Mouse (Mus musculus): ENCODE data around the gene Gm44579. TPM values are rescaled to one million over a fixed set of nuclear protein-coding genes. Genes with fewer than 3 reads are reported as not detected.

The Gm44579 gene
- polyA plus RNA-seq, 1 experiment from 2014 or later = not detected

GRCm38 (mm10) chr15:98167645-98168621 is 52.8 kb downstream of the Gm44579 start:
- peak; percentile 75 for ATAC-seq (ENCODE audit: insufficient number of reproducible peaks, low FRiP score)
- Histone ChIP-seq H3K27me3 (replicated peaks) (peaks cover 80% of the 10 kb centered on the region), H3K4me2 (peak overlapping the region; percentile 93), H3K36me3 (no peaks in the 10 kb centered on the region), H3K4me3 (peak overlapping the region; percentile 61), H3K9ac (peak overlapping the region; percentile 63), H3K27ac (ENCODE audit: poor library complexity, severe bottlenecking) (no peak overlapping the region), H3K4me1 (replicated peaks) (peaks cover 19% of the 10 kb centered on the region), H3K9me3 (replicated peaks) (no peaks in the 10 kb centered on the region)
- WGBS = 1% methylated on average over 69 of the region's 69 CpGs

GRCm38 (mm10) chr15:98166963-98167644 is 53.7 kb downstream of the Gm44579 start, which contains the start of gene Ccdc184:
Gene Ccdc184, plus strand, starts transcription at chr15:98167158.
- Histone ChIP-seq H3K4me2 (peak within 1 kb of the TSS; percentile 93), H3K9me3 (replicated peaks) (no peaks in the 10 kb centered on the region), H3K27me3 (replicated peaks) (peaks cover 72% of the 10 kb centered on the region), H3K36me3 (no peaks in the 10 kb centered on the region), H3K4me1 (replicated peaks) (peaks cover 26% of the 10 kb centered on the region), H3K4me3 (peak within 1 kb of the TSS; percentile 61), H3K27ac (ENCODE audit: poor library complexity, severe bottlenecking) (no peak within 1 kb of the TSS), H3K9ac (peak within 1 kb of the TSS; percentile 63)
- 4% methylated on average over 18 of the region's 18 CpGs for WGBS
- ATAC-seq (ENCODE audit: insufficient number of reproducible peaks, low FRiP score) = peak; percentile 9; the same call in 1 of the 2 replicates

- WGBS = 71% methylated on average over 5 of the region's 5 CpGs
- Histone ChIP-seq H3K4me1 (replicated peaks) (peaks cover 26% of the 10 kb centered on the region), H3K27ac (ENCODE audit: poor library complexity, severe bottlenecking) (no peak within 1 kb of the TSS), H3K27me3 (replicated peaks) (peaks cover 57% of the 10 kb centered on the region), H3K9ac (no peak within 1 kb of the TSS), H3K36me3 (no peaks in the 10 kb centered on the region), H3K4me3 (no peak within 1 kb of the TSS), H3K9me3 (replicated peaks) (no peaks in the 10 kb centered on the region), H3K4me2 (no peak within 1 kb of the TSS)
- ATAC-seq (ENCODE audit: insufficient number of reproducible peaks, low FRiP score) = no peak
Measured at GRCm38 (mm10) chr15:98165525-98165924, 55.3 kb downstream of the Gm44579 start, which contains the start of gene Asb8. Gene Asb8, minus strand, starts transcription at chr15:98165625.

GRCm38 (mm10) chr15:98162561-98162960 is 58.2 kb downstream of the Gm44579 start:
- H3K9ac ChIP-seq = no peak overlapping the region
- H3K4me2 ChIP-seq = no peak overlapping the region
- H3K4me1 ChIP-seq (replicated peaks) = peaks cover 16% of the 10 kb centered on the region
- no peak for ATAC-seq (ENCODE audit: insufficient number of reproducible peaks, low FRiP score)
- 40% methylated on average over 4 of the region's 4 CpGs for WGBS
- no peak overlapping the region for H3K4me3 ChIP-seq
- peaks cover 27% of the 10 kb centered on the region for H3K27me3 ChIP-seq (replicated peaks)
- no peaks in the 10 kb centered on the region for H3K36me3 ChIP-seq
- peak overlapping the region; percentile 51 for H3K27ac ChIP-seq (ENCODE audit: poor library complexity, severe bottlenecking)
- no peaks in the 10 kb centered on the region for H3K9me3 ChIP-seq (replicated peaks)

DNA sequence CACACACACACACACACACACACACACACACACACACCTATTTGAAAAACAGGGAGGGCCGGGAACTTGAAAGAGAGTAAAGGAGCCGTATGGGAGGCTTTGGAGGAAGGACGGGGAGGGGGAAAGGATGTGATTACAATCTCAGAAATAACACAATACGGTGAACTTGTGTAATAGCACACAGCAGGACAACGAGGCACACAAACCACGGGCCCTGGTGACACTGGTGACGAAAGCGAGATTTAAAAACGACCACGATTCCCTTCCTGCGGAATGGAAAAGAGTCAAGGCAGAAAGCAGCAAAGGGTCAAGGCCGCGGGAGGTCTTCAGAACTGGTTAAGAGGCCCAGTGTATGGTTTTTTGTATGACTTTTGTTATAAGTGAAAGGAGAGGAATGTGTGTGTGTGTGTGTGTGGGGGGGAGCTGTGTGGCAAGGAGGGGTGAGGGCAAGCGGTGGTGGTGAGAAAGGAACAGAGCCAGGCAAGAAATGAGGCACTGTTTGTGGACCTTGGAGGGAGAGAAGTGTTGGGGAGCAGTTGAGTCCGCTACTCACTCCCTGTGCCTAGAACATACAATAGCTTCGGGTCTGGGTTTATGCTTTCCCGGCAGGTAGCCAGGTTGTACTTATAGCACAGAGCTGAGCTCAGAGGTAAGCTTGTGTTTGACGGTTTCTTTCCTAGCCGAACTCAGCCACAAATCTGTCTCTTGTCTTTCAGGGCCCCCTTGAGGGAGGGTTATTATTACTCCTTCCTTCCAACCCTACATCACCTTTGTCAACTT is 59.6 kb downstream of the Gm44579 start:
- Histone ChIP-seq H3K27me3 (replicated peaks) (peaks cover 18% of the 10 kb centered on the region), H3K4me3 (no peak overlapping the region), H3K9me3 (replicated peaks) (no peaks in the 10 kb centered on the region), H3K9ac (no peak overlapping the region), H3K4me2 (no peak overlapping the region), H3K36me3 (no peaks in the 10 kb centered on the region), H3K4me1 (replicated peaks) (0 out of 2 replicates have a peak, but pooled peaks cover 8% of the 10 kb centered on the region), H3K27ac (ENCODE audit: poor library complexity, severe bottlenecking) (no peak overlapping the region)
- 70% methylated on average over 19 of the region's 19 CpGs for WGBS
- no peak for ATAC-seq (ENCODE audit: insufficient number of reproducible peaks, low FRiP score)

- 43% methylated on average over 1 of the region's 1 CpGs for WGBS
Measured at GRCm38 (mm10) chr15:98157253-98157652, 63.5 kb downstream of the Gm44579 start.

DNA sequence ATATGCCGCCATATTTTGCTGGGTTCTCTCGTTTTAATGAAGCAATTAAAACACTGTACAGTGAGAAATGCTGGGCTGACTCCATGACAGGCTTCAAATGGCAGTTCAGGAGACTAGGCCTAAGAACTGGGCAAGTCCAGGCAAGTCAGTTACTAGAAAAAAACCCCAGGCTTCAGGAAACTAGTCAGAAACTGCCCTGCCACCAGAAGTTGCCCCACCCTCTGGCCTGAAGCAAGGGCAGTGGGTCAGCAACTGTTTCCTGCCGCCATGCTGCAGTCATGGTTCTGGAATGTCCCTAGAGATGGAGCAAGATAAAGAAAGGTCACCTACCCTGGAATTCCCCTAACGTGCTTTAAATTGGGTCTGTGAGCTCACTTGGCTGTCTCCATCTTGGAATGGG is 64.8 kb downstream of the Gm44579 start:
- no peak overlapping the region for H3K9ac ChIP-seq
- no peaks in the 10 kb centered on the region for H3K9me3 ChIP-seq (replicated peaks)
- no peaks in the 10 kb centered on the region for H3K36me3 ChIP-seq
- H3K4me1 ChIP-seq (replicated peaks) = no peaks in the 10 kb centered on the region
- no peak for ATAC-seq (ENCODE audit: insufficient number of reproducible peaks, low FRiP score)
- H3K4me3 ChIP-seq = no peak overlapping the region
- WGBS = 53% methylated on average over 4 of the region's 4 CpGs
- H3K4me2 ChIP-seq = no peak overlapping the region
- H3K27ac ChIP-seq (ENCODE audit: poor library complexity, severe bottlenecking) = no peak overlapping the region
- no peaks in the 10 kb centered on the region for H3K27me3 ChIP-seq (replicated peaks)

More at GRCm38 (mm10) chr15:98157253-98157652, 63.5 kb downstream of the Gm44579 start:
- no peaks in the 10 kb centered on the region for H3K36me3 ChIP-seq
- no peak overlapping the region for H3K4me3 ChIP-seq
- no peaks in the 10 kb centered on the region for H3K27me3 ChIP-seq (replicated peaks)
- no peak overlapping the region for H3K4me2 ChIP-seq
- H3K9me3 ChIP-seq (replicated peaks) = no peaks in the 10 kb centered on the region
- 0 out of 2 replicates have a peak, but pooled peaks cover 2% of the 10 kb centered on the region for H3K4me1 ChIP-seq (replicated peaks)
- ATAC-seq (ENCODE audit: insufficient number of reproducible peaks, low FRiP score) = no peak
- H3K27ac ChIP-seq (ENCODE audit: poor library complexity, severe bottlenecking) = no peak overlapping the region
- H3K9ac ChIP-seq = no peak overlapping the region

DNA sequence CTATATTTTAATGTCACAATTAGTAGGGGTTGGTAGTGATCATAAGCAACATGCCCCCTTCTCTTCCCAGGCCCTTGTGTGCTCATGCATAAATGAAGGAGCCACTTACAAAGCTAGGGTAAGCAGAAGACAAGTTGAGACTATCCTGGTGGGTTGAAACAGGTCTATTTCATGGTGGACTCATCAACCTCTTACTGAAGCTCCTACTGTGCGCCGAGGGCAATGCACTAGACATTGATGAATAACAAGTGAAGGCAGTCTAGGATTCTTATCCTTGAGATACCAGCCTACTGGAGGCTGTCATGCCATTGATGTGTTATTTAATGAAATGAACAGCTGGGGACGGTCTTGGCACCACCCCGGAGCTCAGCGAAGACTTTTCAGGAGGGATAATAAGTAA is 65.5 kb downstream of the Gm44579 start:
- Histone ChIP-seq H3K4me1 (replicated peaks) (no peaks in the 10 kb centered on the region), H3K9me3 (replicated peaks) (no peaks in the 10 kb centered on the region), H3K4me2 (no peak overlapping the region), H3K27ac (ENCODE audit: poor library complexity, severe bottlenecking) (no peak overlapping the region), H3K4me3 (no peak overlapping the region), H3K27me3 (replicated peaks) (no peaks in the 10 kb centered on the region), H3K9ac (no peak overlapping the region), H3K36me3 (no peaks in the 10 kb centered on the region)
- ATAC-seq (ENCODE audit: insufficient number of reproducible peaks, low FRiP score) = no peak
- WGBS = 89% methylated on average over 5 of the region's 5 CpGs

- no peak overlapping the region for H3K4me2 ChIP-seq
- ATAC-seq (ENCODE audit: insufficient number of reproducible peaks, low FRiP score) = no peak
- WGBS = 76% methylated on average over 3 of the region's 3 CpGs
- no peaks in the 10 kb centered on the region for H3K36me3 ChIP-seq
- H3K27ac ChIP-seq (ENCODE audit: poor library complexity, severe bottlenecking) = no peak overlapping the region
- H3K4me3 ChIP-seq = no peak overlapping the region
- H3K9ac ChIP-seq = no peak overlapping the region
- H3K27me3 ChIP-seq (replicated peaks) = no peaks in the 10 kb centered on the region
- peaks cover 3% of the 10 kb centered on the region; the same call in 1 of the 2 replicates for H3K4me1 ChIP-seq (replicated peaks)
- H3K9me3 ChIP-seq (replicated peaks) = no peaks in the 10 kb centered on the region
Measured at GRCm38 (mm10) chr15:98154631-98155030, 66.1 kb downstream of the Gm44579 start.

DNA sequence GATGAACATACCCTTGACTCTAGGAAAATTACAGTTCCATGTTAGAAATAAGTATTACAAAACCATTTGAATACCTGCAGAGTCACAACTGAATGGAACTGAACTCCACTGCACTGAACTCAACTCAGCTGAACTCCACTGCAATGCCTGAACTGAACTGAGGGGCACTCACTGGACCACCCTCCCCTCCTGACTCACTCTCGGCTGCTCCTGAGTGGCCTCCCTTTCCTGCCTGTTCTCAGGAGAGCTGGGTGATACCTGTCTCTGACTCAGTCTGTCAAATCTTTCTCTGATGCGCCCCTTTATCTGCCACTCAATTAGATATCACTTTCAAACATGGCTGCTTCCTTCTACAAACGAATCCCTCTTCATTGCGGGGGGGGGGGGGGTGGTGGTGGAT is 66.6 kb downstream of the Gm44579 start:
- no peaks in the 10 kb centered on the region for H3K9me3 ChIP-seq (replicated peaks)
- H3K9ac ChIP-seq = no peak overlapping the region
- H3K4me2 ChIP-seq = no peak overlapping the region
- peaks cover 3% of the 10 kb centered on the region; the same call in 1 of the 2 replicates for H3K4me1 ChIP-seq (replicated peaks)
- H3K27me3 ChIP-seq (replicated peaks) = no peaks in the 10 kb centered on the region
- no peak overlapping the region for H3K27ac ChIP-seq (ENCODE audit: poor library complexity, severe bottlenecking)
- no peaks in the 10 kb centered on the region for H3K36me3 ChIP-seq
- no peak for ATAC-seq (ENCODE audit: insufficient number of reproducible peaks, low FRiP score)
- 52% methylated on average over 4 of the region's 4 CpGs for WGBS
- no peak overlapping the region for H3K4me3 ChIP-seq
